Mouse (Mus musculus) myocyte (in vitro differentiated cells): ENCODE results near the gene Egln1. TPM values are rescaled to one million over a fixed set of nuclear protein-coding genes. Genes with fewer than 3 reads are reported as not detected.

ENCODE experiments used
- H3K27me3 ChIP-seq: one replicate; pipeline ENCODE4 v1.6.1; 2011; ENCODE audit not compliant: control insufficient read depth, insufficient read depth, insufficient read length
- H3K36me3 ChIP-seq: one replicate; pipeline ENCODE4 v1.6.1; 2011; ENCODE audit not compliant: control insufficient read depth, insufficient read depth
- H3K4me2 ChIP-seq: one replicate; pipeline ENCODE4 v1.6.1; 2011; ENCODE audit warnings: low read depth, control low read depth
- H3K4me3 ChIP-seq: one replicate; pipeline ENCODE4 v1.5.1; 2011; ENCODE audit warnings: mild to moderate bottlenecking, control low read depth, moderate library complexity
- H3K79me2 ChIP-seq: one replicate; pipeline ENCODE4 v1.6.1; 2011; ENCODE audit not compliant: control insufficient read depth, insufficient read depth
- H3ac ChIP-seq: one replicate; pipeline ENCODE4 v1.6.1; 2011; ENCODE audit not compliant: control insufficient read depth, insufficient read length
- CEBPB ChIP-seq: IDR thresholded peaks from 2 replicates; pipeline ENCODE4 v1.6.1; 2011; ENCODE audit warnings: mild to moderate bottlenecking, moderate library complexity; ENCODE audit not compliant: poor library complexity, insufficient read depth, severe bottlenecking
- E2F4 ChIP-seq: IDR thresholded peaks from one replicate; pipeline ENCODE4 v1.6.1; 2011; ENCODE audit warnings: mild to moderate bottlenecking, control low read depth, moderate library complexity; ENCODE audit not compliant: insufficient read depth
- MAX ChIP-seq: IDR thresholded peaks from one replicate; pipeline ENCODE4 v1.6.1; 2011; ENCODE audit warnings: low read depth, mild to moderate bottlenecking, control low read depth
- MYOD1 ChIP-seq, 3 experiments: IDR thresholded peaks; one replicate each; pipeline ENCODE4 v1.6.1; 2011; ENCODE audit warnings: control low read depth in 2 of 3, low read depth in 2 of 3, mild to moderate bottlenecking in 2 of 3, moderate library complexity in 1 of 3; ENCODE audit not compliant: insufficient read length in 2 of 3, control insufficient read depth in 1 of 3
- MYOG ChIP-seq, 3 experiments: IDR thresholded peaks; one replicate each; pipeline ENCODE4 v1.6.1; 2011; ENCODE audit warnings: control low read depth in 2 of 3, low read depth in 2 of 3, mild to moderate bottlenecking in 2 of 3; ENCODE audit not compliant: insufficient read length in 2 of 3, control insufficient read depth in 1 of 3, insufficient read depth in 1 of 3
- POLR2A ChIP-seq: IDR thresholded peaks from one replicate; pipeline ENCODE4 v1.6.1; 2011; ENCODE audit warnings: low read depth, mild to moderate bottlenecking, control low read depth, moderate library complexity; ENCODE audit not compliant: insufficient read length
- POLR2AphosphoS2 ChIP-seq: IDR thresholded peaks from one replicate; pipeline ENCODE4 v1.6.1; 2011; ENCODE audit warnings: low read depth, control low read depth; ENCODE audit not compliant: insufficient read length
- REST ChIP-seq: IDR thresholded peaks from one replicate; pipeline ENCODE4 v1.6.1; 2011; ENCODE audit warnings: mild to moderate bottlenecking, control low read depth, moderate library complexity; ENCODE audit not compliant: insufficient read depth, insufficient read length
- SRF ChIP-seq: IDR thresholded peaks from one replicate; pipeline ENCODE4 v1.6.1; 2011; ENCODE audit warnings: low read depth; ENCODE audit not compliant: control insufficient read depth, insufficient read length
- TCF12 ChIP-seq: IDR thresholded peaks from one replicate; pipeline ENCODE4 v1.6.1; 2011; ENCODE audit warnings: mild to moderate bottlenecking, control low read depth; ENCODE audit not compliant: poor library complexity, insufficient read depth, severe bottlenecking
- TCF3 ChIP-seq: IDR thresholded peaks from one replicate; pipeline ENCODE4 v1.6.1; 2011; ENCODE audit warnings: low read depth, control low read depth; ENCODE audit not compliant: insufficient read length
- USF1 ChIP-seq: IDR thresholded peaks from one replicate; pipeline ENCODE4 v1.6.1; 2011; ENCODE audit warnings: low read depth, mild to moderate bottlenecking, control low read depth, moderate library complexity
- polyA plus RNA-seq: library from polyadenylated mRNA; unstranded; fragments of >200 nt; fragmentation: generic; extraction: Trizol; gene quantifications from one replicate; pipeline ENCODE4 v1.2.1, GENCODE M21; 2012; ENCODE audit warnings: missing spikeins

Gene Egln1
- polyA plus RNA-seq, 1 experiment: 35.8 TPM

- H3K4me3 ChIP-seq: no peak overlapping the region
- peak in 2 of 3 experiments; percentile 34 to 56 for TF ChIP-seq MYOD1 (IDR thresholded peaks at IDR 0.05; ENCODE audit: control insufficient read depth in 1 of 3, insufficient read length in 2 of 3, low read depth in 2 of 3)
- no peak for TF ChIP-seq SRF
- TF ChIP-seq POLR2AphosphoS2: no peak
- no peak for TF ChIP-seq MAX
- peak in 1 of 3 experiments; percentile 54 for TF ChIP-seq MYOG (IDR thresholded peaks at IDR 0.05; ENCODE audit: control insufficient read depth in 1 of 3, insufficient read depth in 1 of 3, insufficient read length in 2 of 3, low read depth in 2 of 3)
- peak; percentile 6 for TF ChIP-seq TCF3
- no peak for TF ChIP-seq TCF12
- TF ChIP-seq USF1: no peak
- no peaks in the 10 kb centered on the region for H3K27me3 ChIP-seq
- H3ac ChIP-seq: no peak overlapping the region
- peak overlapping the region; percentile 13 for H3K4me2 ChIP-seq
- no peaks in the 10 kb centered on the region for H3K36me3 ChIP-seq
- H3K79me2 ChIP-seq: peaks cover 8% of the 10 kb centered on the region
These were observed 5.5 kb upstream of the Egln1 start for GRCm38 (mm10) chr8:124954572-124955082.

GRCm38 (mm10) chr8:124953188-124953587, 4.1 kb upstream of the Egln1 start:
- H3K4me3 ChIP-seq: no peak overlapping the region
- peak overlapping the region; percentile 24 for H3K4me2 ChIP-seq
- H3K36me3 ChIP-seq: no peaks in the 10 kb centered on the region
- peaks cover 8% of the 10 kb centered on the region for H3K79me2 ChIP-seq
- no peak overlapping the region for H3ac ChIP-seq
- no peaks in the 10 kb centered on the region for H3K27me3 ChIP-seq
- TF ChIP-seq REST: no peak
- TF ChIP-seq MYOG (IDR thresholded peaks at IDR 0.05; ENCODE audit: control insufficient read depth in 1 of 3, insufficient read depth in 1 of 3, insufficient read length in 2 of 3, low read depth in 2 of 3): peak; percentile 22 to 80 (median 33)
- no peak for TF ChIP-seq POLR2A
- peak; percentile 23 for TF ChIP-seq TCF12
- no peak for TF ChIP-seq TCF3
- TF ChIP-seq POLR2AphosphoS2: no peak
- peak; percentile 21 to 90 (median 59) for TF ChIP-seq MYOD1 (IDR thresholded peaks at IDR 0.05; ENCODE audit: control insufficient read depth in 1 of 3, insufficient read length in 2 of 3, low read depth in 2 of 3)
- TF ChIP-seq MAX: no peak

GRCm38 (mm10) chr8:124950865-124951264, 1.7 kb upstream of the Egln1 start:
- Histone ChIP-seq H3K36me3 (no peaks in the 10 kb centered on the region), H3K4me2 (peak overlapping the region; percentile 68), H3K4me3 (peak overlapping the region; percentile 94), H3K79me2 (peaks cover 32% of the 10 kb centered on the region), H3ac (no peak overlapping the region), H3K27me3 (no peaks in the 10 kb centered on the region)
- TF ChIP-seq REST (no peak), E2F4 (no peak), TCF12 (no peak), TCF3 (no peak), POLR2A (no peak), POLR2AphosphoS2 (no peak), CEBPB (no peak)

- no peak for TF ChIP-seq MAX
- TF ChIP-seq USF1: no peak
- no peak for TF ChIP-seq REST
- no peak for TF ChIP-seq CEBPB
- TF ChIP-seq POLR2A: no peak
- Histone ChIP-seq H3K4me3 (peak overlapping the region; percentile 94), H3K4me2 (peak overlapping the region; percentile 68), H3ac (peak overlapping the region; percentile 94), H3K27me3 (no peaks in the 10 kb centered on the region), H3K79me2 (peaks cover 40% of the 10 kb centered on the region), H3K36me3 (no peaks in the 10 kb centered on the region)
These were observed 939 bp upstream of the Egln1 start for GRCm38 (mm10) chr8:124950069-124950456.

- H3K27me3 ChIP-seq: no peaks in the 10 kb centered on the region
- H3K4me3 ChIP-seq: peak overlapping the region; percentile 94
- H3K79me2 ChIP-seq: peaks cover 53% of the 10 kb centered on the region
- H3K4me2 ChIP-seq: no peak overlapping the region
- peak overlapping the region; percentile 94 for H3ac ChIP-seq
- TF ChIP-seq MYOG (IDR thresholded peaks at IDR 0.05; ENCODE audit: control insufficient read depth in 1 of 3, insufficient read depth in 1 of 3, insufficient read length in 2 of 3, low read depth in 2 of 3) (no peak), SRF (no peak), TCF3 (no peak), USF1 (no peak), E2F4 (no peak)
- no peaks in the 10 kb centered on the region for H3K36me3 ChIP-seq
These were observed 402 bp downstream of the Egln1 start for GRCm38 (mm10) chr8:124948733-124949111.
